Mouse (Mus musculus): ENCODE results near the gene Nr3c2. TPM values are rescaled to one million over a fixed set of nuclear protein-coding genes. Genes with fewer than 3 reads are reported as not detected.
A peak's percentile ranks its signal among the peaks of the same experiment; 100 is the strongest.

The Nr3c2 gene
- total RNA-seq, 2 experiments from 2014 or later: 17.9 to 22.7 TPM

- intact Hi-C loops (cut with DNase I): no loop called here
- DNase-seq (ENCODE audit: low spot score): no peak
These were observed 328.5 kb downstream of the Nr3c2 start for GRCm38 (mm10) chr8:77227742-77228141.

DNA sequence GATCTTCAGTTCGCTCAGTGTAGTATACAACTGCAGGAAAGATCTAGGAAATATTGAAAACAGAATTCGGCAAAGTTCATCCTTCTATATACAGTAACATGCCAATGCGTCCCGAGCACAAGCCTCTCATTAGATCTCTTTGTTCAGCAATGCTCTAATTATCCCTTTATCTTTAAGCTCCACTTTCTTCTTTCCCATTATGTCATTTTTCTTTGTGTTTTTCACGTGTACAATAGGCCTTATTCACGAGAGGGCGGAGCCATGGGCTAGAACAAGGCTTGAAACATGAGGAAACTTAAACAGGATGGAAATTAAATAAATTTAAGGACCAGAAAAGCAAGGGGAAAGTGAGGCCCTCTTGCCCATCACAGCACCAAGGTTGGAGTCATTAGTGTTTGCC, 329.4 kb downstream of the Nr3c2 start:
- no peak for DNase-seq (ENCODE audit: low spot score)
- intact Hi-C loops (cut with DNase I): no loop called here

GRCm38 (mm10) chr8:77231211-77231610, 332.0 kb downstream of the Nr3c2 start:
- no peak for DNase-seq (ENCODE audit: low spot score)
- intact Hi-C loops (cut with DNase I): no loop called here

DNA sequence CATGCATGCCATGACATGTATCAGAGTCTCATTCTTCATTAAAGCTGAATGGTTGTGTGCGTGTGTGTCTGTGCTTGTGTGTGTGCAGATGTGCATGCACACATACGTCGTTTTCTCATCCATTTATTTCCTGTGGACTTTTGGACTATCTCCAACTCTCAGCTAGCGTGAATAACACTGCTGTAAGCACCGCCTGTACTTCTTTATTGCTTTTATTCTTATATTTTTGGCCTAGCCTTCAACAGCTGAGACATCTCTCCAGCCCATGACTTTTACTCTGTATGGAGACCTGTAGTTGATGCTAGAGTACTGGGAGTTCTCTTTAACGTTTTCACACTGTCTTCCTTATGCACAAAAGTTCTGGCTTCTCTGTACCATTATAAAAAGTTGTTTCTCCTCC, 332.6 kb downstream of the Nr3c2 start:
- intact Hi-C loops (cut with DNase I): no loop called here

GRCm38 (mm10) chr8:77232411-77232810, 333.2 kb downstream of the Nr3c2 start:
- DNase-seq (ENCODE audit: low spot score): no peak
- intact Hi-C loops (cut with DNase I): no loop called here

More for the DNA sequence above, 332.6 kb downstream of the Nr3c2 start:
- no peak for DNase-seq (ENCODE audit: low spot score)

DNA sequence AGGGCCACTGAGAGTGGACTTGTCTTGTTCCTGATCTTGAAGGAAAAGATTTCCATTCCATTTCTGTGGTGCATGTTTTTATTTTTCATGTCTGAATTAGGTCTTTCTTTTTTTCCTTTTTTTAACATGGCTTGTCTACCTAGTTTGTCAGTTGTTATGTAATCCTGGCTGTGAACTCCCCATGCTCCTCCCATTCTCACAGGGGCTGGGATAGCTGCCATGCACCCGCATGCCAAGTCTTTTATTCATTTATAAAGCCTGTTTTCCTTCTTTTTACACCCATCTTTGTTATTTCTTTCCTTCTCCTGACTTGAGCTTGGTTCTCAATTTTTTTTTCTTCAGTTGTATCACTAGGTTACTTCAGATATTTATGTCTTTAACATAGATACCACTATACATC, 337.5 kb downstream of the Nr3c2 start:
- DNase-seq (ENCODE audit: low spot score): peak; percentile 45
- intact Hi-C loops (cut with DNase I): no loop called here

DNA sequence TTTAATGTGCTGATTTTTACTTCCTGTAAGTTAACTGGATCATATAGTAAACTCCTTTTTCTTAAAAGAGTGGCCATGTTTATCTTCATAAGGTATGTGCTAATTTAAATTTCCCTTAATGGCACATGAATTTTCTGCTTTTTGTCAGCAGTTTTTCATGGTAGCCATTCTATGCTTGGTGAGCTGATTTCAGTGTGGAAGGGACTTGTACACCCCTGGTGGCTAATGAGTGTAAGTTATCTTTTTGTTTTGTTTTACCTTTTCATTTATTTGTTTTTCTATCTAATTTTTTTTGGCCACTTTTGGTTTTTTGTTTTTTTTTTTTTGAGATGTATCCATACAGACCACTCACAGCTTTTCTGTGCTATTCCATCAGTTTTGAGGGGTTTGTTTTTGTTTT, 340.2 kb downstream of the Nr3c2 start:
- intact Hi-C loops (cut with DNase I): no loop called here
- DNase-seq (ENCODE audit: low spot score): no peak

- intact Hi-C loops (cut with DNase I): no loop called here
- DNase-seq (ENCODE audit: low spot score): no peak
These were observed 342.1 kb downstream of the Nr3c2 start for GRCm38 (mm10) chr8:77241381-77241780.

DNA sequence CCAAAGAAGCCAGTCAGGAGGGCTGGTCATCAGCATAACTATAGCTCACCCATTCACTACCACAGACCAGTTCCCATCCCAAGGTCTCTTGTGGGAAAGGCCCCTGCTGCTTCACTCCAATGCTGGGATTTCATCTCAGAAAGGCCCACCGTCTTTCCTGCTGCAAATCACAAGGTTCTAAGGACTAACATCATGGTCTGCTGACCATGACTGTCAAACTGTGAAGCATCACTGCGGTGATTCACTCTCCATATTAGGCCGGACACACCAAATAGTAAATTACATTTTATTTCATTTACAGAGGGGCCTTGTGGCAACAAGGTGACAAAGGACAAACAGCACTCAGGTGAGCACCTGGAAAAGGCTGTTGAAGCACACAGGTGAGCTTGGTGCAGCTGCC, 350.9 kb downstream of the Nr3c2 start:
- no peak for DNase-seq (ENCODE audit: low spot score)
- intact Hi-C loops (cut with DNase I): no loop called here

DNA sequence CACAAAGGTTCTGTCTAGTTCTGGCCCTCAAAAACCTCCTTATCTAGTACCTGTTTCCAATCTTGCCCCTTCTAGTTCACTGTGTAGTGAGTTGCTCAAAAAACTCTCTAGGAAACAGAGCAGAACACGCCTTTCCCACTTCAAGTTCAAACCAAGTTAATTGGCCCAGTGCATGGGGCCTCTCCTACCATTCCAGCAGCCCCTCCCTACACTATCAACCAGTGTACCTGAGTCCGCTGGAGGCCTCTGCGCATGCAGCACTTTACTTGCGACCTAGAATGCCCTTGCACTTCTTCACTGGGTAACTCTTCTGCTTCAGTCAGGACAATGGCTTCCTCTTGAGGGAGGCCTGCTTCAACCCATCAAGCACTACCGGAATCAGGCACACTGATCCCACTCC, 351.9 kb downstream of the Nr3c2 start:
- intact Hi-C loops (cut with DNase I): no loop called here

DNA sequence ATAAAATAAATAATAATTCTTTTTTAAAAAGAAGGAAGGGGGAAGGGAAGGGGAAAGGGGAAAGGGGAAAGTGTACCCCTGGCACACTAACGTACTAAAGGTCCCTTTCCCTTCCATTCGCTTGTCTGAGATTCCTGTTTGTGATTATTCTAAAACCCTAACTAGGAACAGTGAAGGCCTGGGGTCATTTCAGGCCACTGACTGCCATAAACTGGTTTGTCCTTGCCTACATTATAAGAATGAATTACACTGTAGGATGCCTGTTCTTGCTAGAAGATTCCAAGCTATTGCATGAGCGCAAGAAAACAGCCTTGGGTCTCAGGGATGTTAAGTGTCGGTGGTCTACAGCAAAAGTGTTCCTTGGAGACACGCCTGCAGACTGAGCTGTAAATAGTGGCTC, 355.2 kb downstream of the Nr3c2 start:
- intact Hi-C loops (cut with DNase I): no loop called here
- no peak for DNase-seq (ENCODE audit: low spot score)

More for the DNA sequence above, 351.9 kb downstream of the Nr3c2 start:
- no peak for DNase-seq (ENCODE audit: low spot score)

- no peak for DNase-seq (ENCODE audit: low spot score)
- intact Hi-C loops (cut with DNase I): no loop called here
These were observed 357.3 kb downstream of the Nr3c2 start for GRCm38 (mm10) chr8:77256450-77257084.

GRCm38 (mm10) chr8:77257085-77257451, 357.8 kb downstream of the Nr3c2 start:
- intact Hi-C loops (cut with DNase I): no loop called here
- DNase-seq (ENCODE audit: low spot score): no peak

DNA sequence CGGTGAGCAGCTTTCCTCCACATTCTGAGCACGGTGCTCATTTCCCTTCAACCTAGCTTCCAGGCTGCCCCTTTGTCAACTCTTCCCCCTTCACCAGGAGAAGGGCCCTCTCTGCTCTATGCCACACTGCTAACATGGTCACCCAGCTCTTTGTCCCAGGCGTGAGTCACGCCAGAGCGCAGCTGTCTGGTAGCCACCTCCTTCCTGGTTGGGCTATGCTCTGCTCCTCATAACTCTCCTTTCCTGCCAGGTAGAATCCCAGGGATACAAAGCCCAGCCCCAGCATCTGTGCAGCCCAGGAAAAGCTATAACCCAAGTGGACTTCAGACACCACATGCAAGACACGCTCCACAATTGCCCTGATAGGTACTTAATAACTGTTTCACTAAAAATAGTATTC, 362.0 kb downstream of the Nr3c2 start:
- no peak for DNase-seq (ENCODE audit: low spot score)
- intact Hi-C loops (cut with DNase I): no loop called here

- no peak for DNase-seq (ENCODE audit: low spot score)
- intact Hi-C loops (cut with DNase I): no loop called here
These were observed 363.2 kb downstream of the Nr3c2 start for GRCm38 (mm10) chr8:77262216-77263009.

DNA sequence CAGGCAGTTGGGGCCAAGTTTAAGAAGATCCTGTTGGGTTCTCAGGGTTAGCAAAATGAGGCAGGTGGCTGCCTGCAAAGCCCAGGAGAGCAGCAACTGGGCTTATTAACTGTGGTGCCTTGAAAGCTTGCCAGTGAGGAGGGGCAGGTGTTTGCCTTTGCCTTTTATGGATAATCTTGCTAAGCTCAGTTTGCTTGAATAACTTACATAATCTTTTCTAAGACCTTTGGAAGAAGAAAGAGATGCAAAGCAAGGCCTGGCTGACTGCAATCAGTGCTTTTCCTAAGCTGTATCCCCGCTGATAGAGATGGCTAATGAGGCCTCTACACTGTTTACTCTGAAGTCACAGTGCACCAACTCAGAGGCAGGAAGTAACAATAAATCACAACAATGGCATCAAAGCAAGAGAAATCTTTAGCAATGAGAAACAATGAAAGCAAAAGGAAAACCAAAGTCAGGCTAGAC, 368.7 kb downstream of the Nr3c2 start:
- intact Hi-C loops (cut with DNase I): no loop called here
- no peak for DNase-seq (ENCODE audit: low spot score)

DNA sequence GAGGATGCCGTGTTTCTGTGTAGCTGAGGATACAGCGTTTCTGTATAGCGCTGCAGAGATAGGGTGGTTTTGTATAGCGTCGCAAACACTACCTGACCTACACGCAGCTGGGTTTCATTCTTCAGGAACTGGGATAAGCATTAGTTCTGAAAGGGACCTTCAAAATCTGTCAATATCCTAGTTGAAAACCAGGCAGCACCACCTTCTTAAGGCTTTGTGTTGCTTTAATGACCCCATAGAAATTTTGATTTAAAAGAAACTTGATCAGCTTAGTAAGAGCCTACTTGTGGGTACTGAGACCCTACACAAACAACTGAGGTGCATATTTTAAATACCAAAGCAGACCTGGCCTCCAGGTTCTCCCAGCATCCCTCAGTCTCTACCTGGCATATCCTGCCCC, 372.9 kb downstream of the Nr3c2 start:
- intact Hi-C loops (cut with DNase I): no loop called here
- no peak for DNase-seq (ENCODE audit: low spot score)

DNA sequence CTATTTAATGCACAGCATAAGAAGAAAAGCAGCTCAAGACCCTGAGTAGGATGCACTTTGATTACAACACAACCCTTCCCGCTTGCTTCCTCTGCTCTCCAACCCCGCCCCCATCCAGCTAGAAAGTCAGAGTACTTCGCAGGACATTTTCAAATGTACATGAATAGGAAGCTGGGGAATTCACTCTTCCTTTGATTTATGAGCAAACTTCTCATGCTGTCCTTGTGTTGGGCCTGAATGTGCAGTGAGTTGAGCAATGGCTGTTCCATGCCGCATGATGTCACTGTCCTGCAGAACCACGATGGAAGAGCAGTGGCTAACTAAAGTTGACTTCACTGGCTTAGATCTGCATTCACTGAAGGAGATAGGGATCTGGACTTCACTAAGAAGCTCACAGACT, 376.3 kb downstream of the Nr3c2 start:
- intact Hi-C loops (cut with DNase I): no loop called here

GRCm38 (mm10) chr8:77276827-77277226, 377.6 kb downstream of the Nr3c2 start:
- intact Hi-C loops (cut with DNase I): no loop called here
- peak; percentile 61 for DNase-seq (ENCODE audit: low spot score)

More for the DNA sequence above, 376.3 kb downstream of the Nr3c2 start:
- DNase-seq (ENCODE audit: low spot score): no peak

DNA sequence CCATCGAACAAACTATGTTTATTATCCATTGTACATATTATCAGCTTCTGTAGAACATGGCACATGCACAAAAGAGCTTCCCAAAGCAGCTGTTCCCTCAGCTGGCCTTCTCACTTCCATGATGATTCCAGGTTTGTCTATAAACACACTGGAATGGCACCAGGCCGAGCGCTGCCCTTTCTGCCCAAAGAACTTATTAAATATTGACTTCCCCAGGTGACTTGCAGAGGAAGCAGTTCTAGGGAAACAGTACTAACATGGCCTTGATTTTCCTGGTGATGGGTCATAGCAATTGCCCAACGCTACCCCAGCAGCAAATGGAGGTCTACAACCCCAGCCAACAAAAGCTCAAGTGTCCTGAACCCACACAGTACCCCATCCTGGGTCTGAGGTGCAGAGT, 379.0 kb downstream of the Nr3c2 start:
- intact Hi-C loops (cut with DNase I): no loop called here
- DNase-seq (ENCODE audit: low spot score): no peak

GRCm38 (mm10) chr8:77279977-77280376, 380.7 kb downstream of the Nr3c2 start:
- intact Hi-C loops (cut with DNase I): no loop called here

More at GRCm38 (mm10) chr8:77279977-77280376, 380.7 kb downstream of the Nr3c2 start:
- no peak for DNase-seq (ENCODE audit: low spot score)

All from heart, postnatal 25 days (tissue).